Mouse (Mus musculus) forebrain, embryonic 14.5 days (tissue): ENCODE measurements around the gene Abcc5. TPM values are rescaled to one million over a fixed set of nuclear protein-coding genes. Genes with fewer than 3 reads are reported as not detected.

ENCODE experiments used
- ATAC-seq: fragments of 200-750 bp; cut with Nextera tagmentation; 2 replicates; pipeline ENCODE4 v1.8.0; 2017; ENCODE audit warnings: mild to moderate bottlenecking, moderate library complexity
- DNase-seq: peaks from one replicate; pipeline ENCODE4 v3.0.0-alpha.2; 2015; ENCODE audit warnings: low spot score
- H3K27ac ChIP-seq: fragments of 300-500 bp; sonication (generic); 2 replicates; pipeline ENCODE4 v1.5.1; 2014; ENCODE audit warnings: low read depth, mild to moderate bottlenecking, control low read depth, low read length, moderate library complexity
- H3K27me3 ChIP-seq: fragments of 300-500 bp; sonication (generic); replicated peaks from 2 replicates; pipeline ENCODE4 v1.6.1; 2014; ENCODE audit warnings: low read length, control low read depth, mixed read lengths; ENCODE audit not compliant: control insufficient read depth, insufficient read depth
- H3K36me3 ChIP-seq: fragments of 300-500 bp; sonication (generic); 2 replicates; pipeline ENCODE4 v1.6.1; 2014; ENCODE audit warnings: low read length, control low read depth; ENCODE audit not compliant: control insufficient read depth, insufficient read depth
- H3K4me1 ChIP-seq: fragments of 300-500 bp; sonication (generic); 2 replicates; pipeline ENCODE4 v1.6.1; 2014; ENCODE audit warnings: antibody characterized with exemption, low read length, control low read depth; ENCODE audit not compliant: control insufficient read depth, insufficient read depth
- H3K4me2 ChIP-seq: fragments of 300-500 bp; sonication (generic); 2 replicates; pipeline ENCODE4 v1.6.1; 2014; ENCODE audit warnings: mild to moderate bottlenecking, control low read depth, low read length
- H3K4me3 ChIP-seq: fragments of 300-500 bp; sonication (generic); 2 replicates; pipeline ENCODE4 v1.5.1; 2014; ENCODE audit warnings: low read depth, low read length, control low read depth
- H3K9ac ChIP-seq: fragments of 300-500 bp; sonication (generic); 2 replicates; pipeline ENCODE4 v1.6.1; 2014; ENCODE audit warnings: mild to moderate bottlenecking, low read length, control low read depth, moderate library complexity
- H3K9me3 ChIP-seq: fragments of 300-500 bp; sonication (generic); replicated peaks from 2 replicates; pipeline ENCODE4 v1.6.1; 2016; ENCODE audit warnings: low read length, control low read depth, mixed read lengths; ENCODE audit not compliant: control insufficient read depth
- WGBS: fragments of 180-500 bp; shearing (Covaris S2); extraction: QIAGEN DNeasy Blood & Tissue Kit; methylation state at CpG from one replicate; pipeline ENCODE4 v1.1.7; 2014; 5-methylcytosine and 5-hydroxymethylcytosine counted together
- polyA plus RNA-seq: library from polyadenylated mRNA; unstranded; fragments of >200 nt; fragmentation: Nextera tagmentation; extraction: Ambion mirVana; gene quantifications from 2 replicates; pipeline ENCODE4 v1.2.1, GENCODE M21; 2014

Abcc5 gene
- polyA plus RNA-seq, 1 experiment from 2014 or later: 96.7 TPM

DNA sequence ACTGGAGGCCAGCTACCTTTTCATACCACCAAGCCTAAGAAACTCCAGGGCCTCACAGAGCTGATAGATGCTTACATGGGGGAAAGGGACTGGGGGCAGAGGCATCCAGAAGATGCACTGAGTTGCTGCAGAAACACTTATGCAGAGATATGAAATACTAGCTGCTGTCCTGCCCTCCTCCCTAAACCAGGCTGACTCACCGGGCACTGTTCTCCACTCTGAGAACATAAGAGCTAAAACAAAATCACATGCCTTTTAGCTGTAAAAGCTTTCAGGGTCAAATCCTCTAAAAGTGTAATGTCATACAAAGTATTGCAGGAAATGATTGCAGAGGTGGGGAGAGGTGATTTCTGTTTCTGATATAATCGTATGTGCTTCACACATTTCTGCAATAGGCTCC is 11.0 kb downstream of the Abcc5 start:
- ATAC-seq (no peak), DNase-seq (no peak)
- no peaks in the 10 kb centered on the region for H3K27me3 ChIP-seq
- no peak overlapping the region for H3K27ac ChIP-seq
- no peak overlapping the region for H3K4me3 ChIP-seq
- WGBS: 93% methylated on average over 2 of the region's 2 CpGs
- peaks cover 20% of the 10 kb centered on the region for H3K36me3 ChIP-seq
- no peaks in the 10 kb centered on the region for H3K4me1 ChIP-seq
- no peaks in the 10 kb centered on the region for H3K9me3 ChIP-seq
- no peak overlapping the region for H3K9ac ChIP-seq
- H3K4me2 ChIP-seq: no peak overlapping the region

GRCm38 (mm10) chr16:20413870-20414331 is 12.3 kb downstream of the Abcc5 start:
- no peak overlapping the region for H3K27ac ChIP-seq
- ATAC-seq: no peak

DNA sequence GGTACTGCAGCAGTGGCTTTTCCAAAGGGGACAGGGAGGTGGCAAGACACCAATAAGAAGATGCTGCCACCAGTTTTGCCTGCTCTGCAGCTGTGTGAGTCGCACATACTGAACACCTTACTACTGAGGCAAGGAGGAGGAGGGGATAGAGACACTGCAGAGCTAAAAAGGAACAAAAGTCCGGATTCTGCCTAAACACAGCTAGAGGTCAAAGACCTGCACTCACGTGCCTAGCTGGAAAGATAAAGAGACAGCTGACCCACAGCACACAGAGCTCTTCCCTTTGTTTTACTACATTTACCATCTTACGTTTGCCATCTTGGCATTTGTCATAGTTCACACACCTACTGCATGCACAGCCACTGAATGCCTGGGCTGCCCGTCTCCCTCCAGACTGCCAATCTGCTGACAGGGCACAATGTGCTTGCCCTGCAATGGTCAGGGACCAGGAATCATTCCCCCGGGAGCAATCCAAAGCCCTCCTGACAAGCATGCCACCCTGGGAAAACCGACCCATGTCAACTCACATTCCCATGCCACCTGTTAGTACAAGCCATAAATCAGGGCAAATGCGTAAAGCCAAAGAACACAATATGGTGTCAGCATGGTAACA is 14.1 kb downstream of the Abcc5 start:
- no peak overlapping the region for H3K9ac ChIP-seq
- no peak overlapping the region for H3K27ac ChIP-seq
- no peaks in the 10 kb centered on the region for H3K4me1 ChIP-seq
- 83% methylated on average over 8 of the region's 8 CpGs for WGBS
- H3K9me3 ChIP-seq: no peaks in the 10 kb centered on the region
- no peak for ATAC-seq
- peaks cover 9% of the 10 kb centered on the region; the same call in 1 of the 2 replicates for H3K36me3 ChIP-seq
- H3K4me3 ChIP-seq: no peak overlapping the region
- no peak for DNase-seq
- H3K4me2 ChIP-seq: no peak overlapping the region
- H3K27me3 ChIP-seq: no peaks in the 10 kb centered on the region

More at GRCm38 (mm10) chr16:20413870-20414331, 12.3 kb downstream of the Abcc5 start:
- no peaks in the 10 kb centered on the region for H3K9me3 ChIP-seq
- no peak overlapping the region for H3K4me3 ChIP-seq
- no peaks in the 10 kb centered on the region for H3K27me3 ChIP-seq
- 81% methylated on average over 2 of the region's 2 CpGs for WGBS
- H3K4me2 ChIP-seq: no peak overlapping the region
- no peak for DNase-seq
- H3K9ac ChIP-seq: no peak overlapping the region
- H3K36me3 ChIP-seq: peaks cover 16% of the 10 kb centered on the region
- H3K4me1 ChIP-seq: no peaks in the 10 kb centered on the region

GRCm38 (mm10) chr16:20405335-20405734 is 20.9 kb downstream of the Abcc5 start:
- no peak overlapping the region for H3K27ac ChIP-seq
- 92% methylated on average over 4 of the region's 4 CpGs for WGBS
- ATAC-seq (no peak), DNase-seq (no peak)
- no peaks in the 10 kb centered on the region for H3K4me1 ChIP-seq
- H3K4me3 ChIP-seq: no peak overlapping the region
- no peak overlapping the region for H3K9ac ChIP-seq
- no peak overlapping the region for H3K4me2 ChIP-seq
- H3K36me3 ChIP-seq: peaks cover 48% of the 10 kb centered on the region
- no peaks in the 10 kb centered on the region for H3K27me3 ChIP-seq
- H3K9me3 ChIP-seq: no peaks in the 10 kb centered on the region

DNA sequence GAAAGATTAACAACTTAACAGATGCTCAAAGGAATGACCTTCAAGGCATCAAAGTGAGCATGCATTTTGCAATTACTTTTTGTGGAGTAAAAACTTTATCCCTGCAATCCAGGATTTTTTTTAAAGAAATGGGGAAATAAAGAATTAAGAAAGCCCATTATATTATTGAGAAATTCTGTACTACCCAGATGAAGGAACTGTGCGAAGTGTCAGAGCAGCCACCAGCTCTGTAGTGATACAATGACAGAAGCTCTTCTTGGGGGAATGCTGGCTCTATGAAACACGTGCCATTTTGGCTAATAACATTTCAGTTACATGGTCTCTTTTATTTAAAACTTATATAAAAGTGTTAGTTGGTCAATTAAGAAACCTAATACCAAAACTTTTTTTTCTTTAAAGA is 22.9 kb downstream of the Abcc5 start:
- Histone ChIP-seq H3K27me3 (no peaks in the 10 kb centered on the region), H3K36me3 (peaks cover 66% of the 10 kb centered on the region), H3K9me3 (no peaks in the 10 kb centered on the region), H3K9ac (no peak overlapping the region), H3K4me1 (no peaks in the 10 kb centered on the region), H3K4me3 (no peak overlapping the region), H3K27ac (no peak overlapping the region), H3K4me2 (no peak overlapping the region)
- WGBS: 95% methylated on average over 2 of the region's 2 CpGs
- DNase-seq (no peak), ATAC-seq (no peak)

- H3K36me3 ChIP-seq: peaks cover 74% of the 10 kb centered on the region
- no peaks in the 10 kb centered on the region for H3K4me1 ChIP-seq
- no peak overlapping the region for H3K4me2 ChIP-seq
- no peak for ATAC-seq
- no peak overlapping the region for H3K27ac ChIP-seq
- H3K9me3 ChIP-seq: no peaks in the 10 kb centered on the region
- no peaks in the 10 kb centered on the region for H3K27me3 ChIP-seq
- no peak overlapping the region for H3K9ac ChIP-seq
- DNase-seq: no peak
- no peak overlapping the region for H3K4me3 ChIP-seq
- 92% methylated on average over 3 of the region's 3 CpGs for WGBS
Measured at GRCm38 (mm10) chr16:20401592-20401991, 24.6 kb downstream of the Abcc5 start.

- WGBS: 86% methylated on average over 12 of the region's 12 CpGs
- no peak overlapping the region for H3K27ac ChIP-seq
- H3K9ac ChIP-seq: no peak overlapping the region
- DNase-seq (peak; percentile 25), ATAC-seq (no peak)
- no peaks in the 10 kb centered on the region for H3K9me3 ChIP-seq
- peaks cover 80% of the 10 kb centered on the region for H3K36me3 ChIP-seq
- no peaks in the 10 kb centered on the region for H3K27me3 ChIP-seq
- H3K4me3 ChIP-seq: no peak overlapping the region
- no peaks in the 10 kb centered on the region for H3K4me1 ChIP-seq
- no peak overlapping the region for H3K4me2 ChIP-seq
Measured at GRCm38 (mm10) chr16:20400707-20401591, 25.2 kb downstream of the Abcc5 start.

DNA sequence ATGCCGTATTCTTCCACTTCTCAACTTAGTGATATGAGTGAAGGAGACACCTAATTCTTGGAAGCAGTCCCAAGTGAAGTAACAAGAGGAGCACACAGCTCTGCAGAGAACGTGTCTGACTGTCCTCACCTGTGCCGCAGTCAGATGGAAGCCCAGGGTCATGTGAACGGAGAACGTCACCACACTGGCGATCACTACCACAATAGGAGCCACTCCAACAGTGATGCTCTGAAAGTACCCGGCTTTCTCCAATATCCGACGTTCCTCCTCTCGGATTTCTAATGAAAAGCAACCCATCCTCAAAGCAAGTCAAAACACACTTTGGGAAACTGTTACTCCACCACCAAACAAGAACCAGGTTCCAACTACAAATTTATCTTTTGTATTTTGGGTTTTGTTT is 29.3 kb downstream of the Abcc5 start:
- H3K9ac ChIP-seq: no peak overlapping the region
- WGBS: 93% methylated on average over 10 of the region's 10 CpGs
- ATAC-seq (no peak), DNase-seq (no peak)
- H3K36me3 ChIP-seq: peaks cover 70% of the 10 kb centered on the region
- H3K4me2 ChIP-seq: no peak overlapping the region
- no peaks in the 10 kb centered on the region for H3K27me3 ChIP-seq
- H3K27ac ChIP-seq: no peak overlapping the region
- no peaks in the 10 kb centered on the region for H3K4me1 ChIP-seq
- H3K4me3 ChIP-seq: no peak overlapping the region
- no peaks in the 10 kb centered on the region for H3K9me3 ChIP-seq
